Mouse (Mus musculus) liver, postnatal 0 days (tissue): ENCODE results near the gene Trim29.

ENCODE experiments used
- CTCF ChIP-seq: sonication (generic); IDR thresholded peaks from 2 replicates; pipeline ENCODE4 v1.5.1; 2016; ENCODE audit warnings: antibody characterized with exemption, low read depth
- EP300 ChIP-seq: IDR thresholded peaks from 2 replicates; pipeline ENCODE4 v1.6.1; 2016; ENCODE audit warnings: antibody characterized with exemption, low read depth, mild to moderate bottlenecking

GRCm38 (mm10) chr9:43326015-43326631 lies 15.5 kb downstream of the Trim29 start:
- no peak for TF ChIP-seq CTCF
- TF ChIP-seq EP300: no peak
